Mouse (Mus musculus): ENCODE measurements around the gene Atf1.

The Atf1 gene

DNA sequence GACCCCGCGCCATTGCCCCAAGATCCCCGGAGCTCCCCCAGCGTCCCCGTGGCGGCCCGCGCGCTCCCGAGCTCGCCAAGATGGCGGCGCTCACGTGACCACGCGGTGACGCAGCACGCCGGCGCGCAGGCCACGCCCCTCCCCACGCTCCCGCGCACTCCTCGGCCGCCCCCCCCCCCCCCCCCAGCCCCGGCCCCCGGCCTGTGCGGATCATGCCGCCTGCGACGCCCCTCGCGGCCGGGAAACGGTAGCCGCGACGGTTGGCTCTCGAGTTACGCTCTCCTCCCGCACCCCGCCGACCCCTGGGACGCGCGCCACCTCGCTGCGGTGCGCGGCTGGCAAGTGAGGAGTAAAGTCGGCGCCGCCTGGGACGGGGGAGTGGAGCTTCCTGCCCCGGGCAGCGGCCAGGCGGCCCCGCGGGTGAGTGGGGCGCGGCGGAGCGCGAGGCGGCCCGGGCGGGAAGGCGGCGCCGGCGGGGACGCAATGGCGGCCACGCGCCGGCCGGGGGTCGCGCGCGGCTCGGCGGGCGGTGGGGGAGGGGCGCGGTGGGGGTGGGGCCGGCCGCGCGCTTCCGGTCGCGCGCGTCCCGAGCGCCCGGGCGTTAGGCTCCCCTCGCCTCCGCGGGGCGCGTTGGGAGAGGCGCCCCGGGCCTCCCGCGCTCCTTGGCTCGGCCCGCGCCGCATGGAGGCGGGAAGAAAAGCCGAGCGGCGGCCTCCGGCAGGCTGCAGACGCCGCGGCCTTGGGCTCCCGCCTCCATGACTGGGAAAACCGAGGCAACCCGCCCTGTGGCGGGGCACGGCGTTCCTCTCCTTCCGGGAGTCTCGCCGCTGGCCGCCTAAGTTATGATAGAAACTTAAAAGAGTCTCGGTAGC lies at the start of gene Atf1:
Gene Atf1 (plus strand): TSS at position 157 of the 872 bp plus-strand sequence.
- in situ Hi-C loops (cut with MboI; ENCODE audit: low sequenced_read_pairs), result no loop called here

DNA sequence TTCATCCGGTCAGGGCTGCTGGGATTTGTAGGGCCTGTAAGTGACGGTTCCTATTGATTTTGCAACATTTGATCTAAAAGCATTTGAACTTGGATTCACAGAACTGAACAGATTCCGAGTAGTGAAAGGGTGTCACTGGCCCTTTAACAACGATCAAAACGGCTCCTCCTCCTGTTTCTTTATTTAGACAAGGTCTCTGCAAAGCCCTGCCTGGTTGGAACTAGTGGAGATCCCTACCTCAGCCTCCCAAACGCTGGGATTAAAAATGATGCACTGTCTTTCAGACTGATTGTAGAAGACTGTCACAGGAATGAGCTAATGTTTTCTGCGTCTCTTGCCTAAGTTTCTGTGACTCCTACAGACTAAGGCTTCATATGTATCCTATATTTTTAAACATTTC lies 49.1 kb upstream of the Atf1 start:
- in situ Hi-C loops (cut with MboI; ENCODE audit: low sequenced_read_pairs), result no loop called here

DNA sequence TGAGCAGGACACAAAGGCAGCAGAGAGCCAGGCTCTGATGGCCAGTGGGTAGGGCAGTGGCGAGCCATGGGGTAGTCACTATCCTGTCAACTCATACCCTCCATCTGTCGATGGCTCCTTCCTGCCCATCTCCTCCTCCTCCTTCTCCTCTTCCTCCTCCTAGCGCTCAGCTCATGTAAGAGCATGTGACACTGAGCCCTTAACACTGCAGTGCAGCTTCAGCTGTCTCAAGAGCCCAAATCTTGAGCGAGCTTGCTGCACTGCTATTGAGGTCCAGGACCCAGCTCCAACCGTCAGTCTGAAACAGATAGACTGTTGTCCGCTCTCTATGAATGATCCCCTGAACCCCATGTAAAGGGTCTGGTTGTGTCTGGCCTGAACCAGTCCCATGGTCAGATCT lies 47.9 kb upstream of the Atf1 start:
- in situ Hi-C loops (cut with MboI; ENCODE audit: low sequenced_read_pairs), result no loop called here

DNA sequence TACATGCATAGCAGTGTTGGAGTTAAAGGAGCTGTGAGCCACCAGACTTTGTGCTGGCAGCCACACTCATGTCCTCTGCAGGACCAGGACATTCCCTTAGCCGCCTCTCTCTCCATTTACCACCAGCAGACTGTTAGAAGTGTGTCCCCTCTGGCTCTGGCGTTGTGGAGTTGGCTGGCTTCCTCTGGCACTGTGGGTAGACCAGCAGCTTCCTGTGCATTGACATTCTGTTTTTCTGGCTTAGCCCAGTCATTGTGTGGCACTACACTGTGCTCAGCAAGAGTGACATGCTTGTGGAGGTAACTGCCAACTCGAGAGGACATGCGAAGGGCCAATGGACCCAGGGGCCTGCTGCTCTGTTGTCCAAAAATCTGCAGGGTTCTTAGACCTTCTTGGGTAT lies 47.4 kb upstream of the Atf1 start:
- in situ Hi-C loops (cut with MboI; ENCODE audit: low sequenced_read_pairs), result no loop called here

DNA sequence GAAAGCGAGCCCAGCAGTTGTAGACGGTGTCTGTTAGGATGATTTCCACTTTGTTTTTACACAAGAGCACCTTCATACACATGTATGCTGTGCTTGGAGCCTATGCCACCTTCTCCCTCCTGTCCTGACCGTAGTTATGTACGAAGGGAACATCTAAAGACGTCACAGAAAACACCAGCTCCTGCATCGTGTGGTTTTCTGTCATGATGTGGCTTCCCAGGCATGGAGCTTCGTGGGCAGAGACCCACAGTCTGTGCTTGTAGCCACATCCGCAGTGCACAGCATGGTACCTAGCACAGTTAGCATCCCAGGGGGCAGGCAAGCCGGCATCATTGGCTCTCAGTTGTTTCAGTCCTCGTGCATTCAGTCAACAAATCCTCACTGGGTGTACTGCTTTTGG lies 45.8 kb upstream of the Atf1 start:
- in situ Hi-C loops (cut with MboI; ENCODE audit: low sequenced_read_pairs), result no loop called here

DNA sequence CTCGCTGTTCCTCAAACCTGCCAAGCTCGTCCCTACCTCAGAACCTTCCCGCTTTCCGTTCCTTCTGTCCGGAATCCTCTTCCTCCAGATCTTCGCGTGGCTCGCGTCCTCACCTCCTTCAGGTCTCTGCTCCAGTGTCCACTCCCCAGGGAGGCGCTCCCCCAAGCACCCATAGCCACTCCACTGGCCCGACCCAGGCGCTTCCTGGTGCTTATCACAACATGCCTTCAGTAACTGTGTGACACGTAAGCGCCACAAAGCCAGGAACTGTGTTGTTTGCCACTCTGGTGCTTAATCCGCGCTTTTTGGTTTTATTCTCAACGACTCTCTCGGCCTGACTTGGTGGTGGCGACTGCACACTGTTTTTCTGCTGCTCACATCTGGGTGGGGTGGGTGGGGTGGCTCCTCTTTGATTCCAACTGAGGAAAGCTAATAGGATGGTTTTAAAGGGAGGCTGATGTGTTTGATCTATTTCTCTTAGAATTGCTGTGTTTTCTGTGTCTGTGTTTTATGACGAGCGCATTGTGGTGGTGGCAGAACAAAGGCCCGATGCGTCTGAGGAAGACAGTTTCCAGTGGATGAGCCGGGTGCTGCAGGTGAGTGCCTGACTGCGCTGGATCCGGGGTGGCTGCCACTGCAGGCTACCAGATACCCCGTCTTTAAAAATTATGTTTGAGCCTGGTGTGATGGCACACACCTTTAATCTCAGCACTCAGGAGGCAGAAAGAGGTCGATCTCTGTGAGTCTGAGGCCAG lies 44.9 kb upstream of the Atf1 start:
- in situ Hi-C loops (cut with MboI; ENCODE audit: low sequenced_read_pairs), result no loop called here

DNA sequence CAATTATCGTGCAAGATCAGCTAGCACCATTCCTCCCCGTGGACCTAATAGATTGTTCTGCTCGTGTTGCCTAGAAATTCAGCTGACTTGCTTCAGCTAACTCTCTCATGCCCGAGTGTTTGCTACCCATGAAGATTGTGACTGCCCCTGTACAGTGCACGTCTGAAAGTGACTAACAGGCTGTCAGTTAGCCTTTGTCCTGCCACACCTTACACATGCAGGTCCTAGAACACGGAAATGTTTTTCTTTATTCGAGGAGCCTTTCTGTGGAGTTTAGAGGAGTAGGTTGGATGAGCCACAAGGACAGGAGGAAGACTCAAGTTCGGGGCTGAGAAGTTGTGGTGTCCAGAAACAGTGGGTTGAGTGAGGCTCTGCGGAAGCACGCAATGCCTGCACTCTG lies 44.1 kb upstream of the Atf1 start:
- in situ Hi-C loops (cut with MboI; ENCODE audit: low sequenced_read_pairs), result no loop called here

DNA sequence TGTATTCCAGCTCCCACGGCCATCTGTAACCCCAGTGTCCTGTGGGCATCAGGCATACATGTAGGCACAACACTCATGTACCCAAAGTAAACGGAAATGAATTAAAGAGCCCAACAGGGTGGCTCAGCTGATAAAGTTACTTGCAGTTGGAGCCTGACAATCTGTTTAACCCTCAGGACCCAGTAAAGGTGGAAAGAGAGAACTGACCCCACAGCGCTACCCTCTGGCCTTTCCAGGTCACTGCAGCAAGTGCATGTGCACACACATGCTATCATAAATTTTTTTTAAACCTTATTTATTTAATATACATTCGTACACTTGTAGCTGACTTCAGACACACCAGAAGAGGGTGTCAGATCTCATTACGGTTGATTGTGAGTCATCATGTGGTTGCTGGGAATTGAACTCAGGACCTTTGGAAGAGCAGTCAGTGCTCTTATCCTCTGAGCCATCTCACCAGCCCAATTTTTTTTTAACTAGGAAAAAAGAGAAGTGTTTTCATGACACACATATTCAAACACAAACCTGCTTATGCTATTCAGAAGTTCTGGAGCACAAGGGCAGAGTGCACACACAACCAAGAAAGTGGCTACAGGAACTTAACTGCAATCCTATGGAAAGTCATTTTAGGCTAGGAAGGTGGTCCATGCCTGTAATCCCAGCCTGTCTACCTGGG lies 42.7 kb upstream of the Atf1 start:
- in situ Hi-C loops (cut with MboI; ENCODE audit: low sequenced_read_pairs), result no loop called here

DNA sequence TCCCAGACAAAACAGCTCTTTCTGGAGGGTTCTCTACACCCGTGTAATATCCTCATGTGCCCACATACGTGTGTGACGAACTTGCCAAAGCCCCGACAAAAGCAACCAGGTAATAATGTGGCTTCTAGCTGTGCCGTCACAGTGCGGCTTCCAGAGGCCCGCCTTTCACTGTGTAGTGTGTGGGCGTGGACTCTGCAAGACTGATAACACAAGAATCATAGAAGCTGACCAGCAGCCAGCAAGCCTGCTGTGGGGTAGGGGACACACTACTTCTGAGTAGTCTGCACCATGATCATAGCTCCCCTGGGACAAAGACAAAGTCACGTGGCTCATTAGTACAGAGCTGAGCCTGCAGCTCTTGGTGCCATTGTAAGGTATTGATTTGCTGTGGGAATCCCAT lies 41.4 kb upstream of the Atf1 start:
- in situ Hi-C loops (cut with MboI; ENCODE audit: low sequenced_read_pairs), result no loop called here

DNA sequence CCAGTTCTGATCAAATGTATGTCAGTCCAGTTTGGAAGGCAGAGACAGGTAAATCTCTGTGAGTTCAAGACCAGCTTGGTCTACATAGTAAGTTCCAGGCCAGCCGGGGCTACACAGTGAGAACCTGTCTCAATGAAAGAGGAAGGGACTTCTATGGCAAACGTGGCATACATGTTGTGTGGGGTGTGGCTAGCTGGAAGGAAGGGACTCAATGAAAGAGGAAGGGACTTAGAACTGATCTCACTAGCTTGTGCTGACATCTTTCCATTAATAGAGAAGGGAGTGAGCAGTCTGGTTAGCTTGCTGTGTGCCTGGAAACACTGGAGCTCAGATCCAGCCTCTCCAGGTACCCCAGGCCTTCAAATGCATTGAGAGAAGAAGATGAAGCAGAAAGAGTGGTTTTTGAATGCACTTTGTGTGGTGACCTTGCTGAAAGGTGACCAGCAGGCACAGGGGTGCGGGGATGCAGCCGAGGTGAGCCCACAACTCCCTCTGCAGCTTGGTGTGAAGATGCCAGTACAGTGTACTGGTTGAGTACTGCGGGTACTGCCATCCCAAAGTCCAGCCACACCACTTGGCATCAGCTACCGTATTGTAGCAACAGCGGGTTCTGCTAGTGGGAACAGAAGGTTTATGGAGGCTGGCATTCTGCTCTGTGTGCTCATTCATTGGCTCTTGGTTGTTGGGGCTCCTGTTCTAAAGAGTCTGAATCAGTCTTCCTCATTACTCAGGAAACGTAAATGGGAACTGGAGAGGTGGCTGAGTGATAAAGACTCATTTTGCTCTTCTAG lies 40.5 kb upstream of the Atf1 start:
- in situ Hi-C loops (cut with MboI; ENCODE audit: low sequenced_read_pairs), result no loop called here

DNA sequence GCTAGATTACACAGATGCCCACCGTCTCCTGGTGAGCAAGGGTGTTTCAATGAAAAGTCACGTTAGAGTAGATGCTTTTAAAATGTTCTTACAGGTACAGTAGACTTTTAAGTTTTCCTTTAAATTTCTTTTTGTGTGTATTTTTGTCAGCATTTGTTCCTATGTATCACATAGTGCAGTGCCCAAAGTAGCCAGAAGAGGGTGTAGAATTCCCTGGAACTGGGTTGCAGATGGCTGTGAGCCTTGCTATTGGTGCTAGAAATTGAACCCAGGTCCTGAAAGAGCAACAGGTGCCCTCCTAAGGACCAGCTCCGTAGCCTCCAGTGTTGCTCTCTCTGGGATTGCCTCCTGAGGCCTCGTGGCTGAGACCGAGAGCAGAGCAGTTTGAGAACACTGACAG lies 39.1 kb upstream of the Atf1 start:
- in situ Hi-C loops (cut with MboI; ENCODE audit: low sequenced_read_pairs), result no loop called here

DNA sequence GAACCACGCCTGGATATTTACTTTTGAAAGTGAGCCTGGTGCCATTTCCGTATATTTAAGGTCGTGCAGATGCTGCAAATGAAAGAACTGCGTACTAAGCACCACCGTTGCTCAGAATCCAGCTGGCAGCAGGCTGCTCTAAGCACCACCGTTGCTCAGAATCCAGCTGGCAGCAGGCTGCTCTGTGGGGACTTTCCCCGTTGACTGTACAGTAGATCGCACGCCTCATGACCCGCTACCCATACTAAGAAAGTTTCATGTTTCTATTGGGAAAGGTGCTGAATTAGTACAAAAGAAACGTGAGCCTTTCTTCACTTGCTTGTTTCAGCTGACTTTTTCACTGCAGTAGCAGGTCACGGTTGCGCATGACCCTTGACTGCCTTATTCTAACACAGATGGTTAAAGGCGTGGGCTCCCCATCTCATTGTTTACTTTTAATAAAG lies 38.6 kb upstream of the Atf1 start:
- in situ Hi-C loops (cut with MboI; ENCODE audit: low sequenced_read_pairs), result no loop called here

DNA sequence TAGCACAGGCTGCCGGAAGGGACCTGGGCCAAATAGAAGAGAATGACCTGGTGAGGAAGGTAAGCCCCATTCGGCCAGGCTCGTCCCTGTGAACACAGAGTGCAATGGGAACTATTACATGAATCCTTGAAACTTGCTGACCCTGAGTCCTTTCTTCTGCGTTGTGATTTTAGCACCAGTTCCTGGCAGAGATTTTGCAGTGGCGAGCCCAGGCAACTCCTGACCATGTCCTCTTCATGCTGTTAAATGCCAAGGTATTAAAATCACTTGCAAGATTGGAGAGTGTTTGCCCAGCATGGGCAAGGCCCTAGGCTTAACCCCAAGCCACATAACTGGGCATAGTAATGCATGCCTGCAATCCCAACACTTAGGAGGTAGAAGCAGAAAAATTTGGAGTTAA lies 37.5 kb upstream of the Atf1 start:
- in situ Hi-C loops (cut with MboI; ENCODE audit: low sequenced_read_pairs), result no loop called here

DNA sequence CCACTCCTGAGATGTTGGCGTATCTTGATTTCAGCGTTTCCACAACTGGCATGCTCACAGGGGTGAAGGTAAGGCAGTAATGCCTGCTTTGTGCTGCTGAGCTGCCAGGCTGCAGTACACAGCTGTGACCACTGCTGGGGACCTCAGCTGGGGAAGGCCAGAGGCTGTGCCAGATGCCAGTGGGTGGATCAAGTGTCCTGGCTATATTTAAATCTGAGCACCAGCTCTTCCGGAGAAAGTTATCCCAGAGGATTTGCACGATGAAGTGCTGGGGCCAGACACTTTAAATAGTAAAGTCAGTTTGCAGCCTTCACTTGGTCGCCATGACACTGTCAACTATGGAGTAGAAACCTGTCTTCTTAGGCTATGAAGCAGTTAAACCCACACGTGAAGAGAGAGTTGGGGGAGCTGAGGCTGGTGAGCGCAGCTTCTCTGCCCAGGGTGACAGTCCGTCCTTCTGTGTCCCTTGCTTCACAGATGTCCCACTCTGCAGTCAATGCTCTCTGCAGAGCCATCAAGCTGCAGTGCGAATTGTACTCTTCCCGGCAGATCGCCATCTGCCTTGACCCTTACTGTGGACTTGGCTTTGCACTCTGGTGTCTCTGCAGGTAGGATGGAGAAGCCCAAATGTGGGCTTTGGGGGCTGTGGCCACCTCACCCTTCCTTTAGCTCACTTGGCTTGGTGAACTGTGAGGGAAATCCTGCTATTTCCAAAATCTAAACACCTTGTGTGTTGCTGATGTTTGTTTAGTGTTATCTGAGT lies 28.5 kb upstream of the Atf1 start:
- in situ Hi-C loops (cut with MboI; ENCODE audit: low sequenced_read_pairs), result no loop called here

DNA sequence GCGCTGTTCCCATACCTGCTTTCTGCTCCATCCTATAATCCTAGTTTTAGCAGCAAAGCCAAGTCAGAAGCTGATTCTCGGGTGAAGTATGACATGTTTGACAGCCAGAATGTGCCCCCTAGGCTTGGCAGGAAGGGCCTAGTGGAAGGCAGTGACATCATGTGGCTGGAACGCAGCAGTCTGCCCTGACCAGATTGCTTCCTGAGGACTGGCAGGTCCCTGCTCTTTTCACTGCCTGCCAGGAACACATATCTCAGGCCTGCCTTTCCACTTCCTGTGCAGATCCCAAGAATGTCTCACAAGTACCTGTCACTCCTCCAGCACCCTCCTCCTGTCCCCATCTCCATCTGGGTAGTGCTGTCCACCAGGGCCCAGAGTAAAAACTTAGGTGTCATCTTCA lies 27.8 kb upstream of the Atf1 start:
- in situ Hi-C loops (cut with MboI; ENCODE audit: low sequenced_read_pairs), result no loop called here

DNA sequence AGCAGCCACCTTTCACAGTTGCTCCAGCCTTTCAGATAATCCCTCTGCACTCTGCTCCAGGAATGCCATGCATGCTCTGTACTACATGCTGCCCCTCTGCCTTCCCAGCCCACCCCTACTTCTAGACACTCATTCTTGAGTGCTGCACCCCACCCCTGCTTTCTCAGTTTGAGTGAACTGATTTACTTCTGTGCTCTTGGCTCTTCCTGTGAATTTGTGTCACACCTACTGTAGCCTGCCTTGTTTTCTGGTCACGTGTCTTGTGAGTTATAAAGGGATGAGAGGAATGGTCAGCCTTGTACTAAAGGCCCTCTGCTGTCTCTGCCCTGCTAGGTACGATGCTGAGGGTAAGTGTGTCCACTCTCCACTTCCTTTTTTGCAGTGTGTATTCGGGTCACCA lies 25.8 kb upstream of the Atf1 start:
- in situ Hi-C loops (cut with MboI; ENCODE audit: low sequenced_read_pairs), result no loop called here

DNA sequence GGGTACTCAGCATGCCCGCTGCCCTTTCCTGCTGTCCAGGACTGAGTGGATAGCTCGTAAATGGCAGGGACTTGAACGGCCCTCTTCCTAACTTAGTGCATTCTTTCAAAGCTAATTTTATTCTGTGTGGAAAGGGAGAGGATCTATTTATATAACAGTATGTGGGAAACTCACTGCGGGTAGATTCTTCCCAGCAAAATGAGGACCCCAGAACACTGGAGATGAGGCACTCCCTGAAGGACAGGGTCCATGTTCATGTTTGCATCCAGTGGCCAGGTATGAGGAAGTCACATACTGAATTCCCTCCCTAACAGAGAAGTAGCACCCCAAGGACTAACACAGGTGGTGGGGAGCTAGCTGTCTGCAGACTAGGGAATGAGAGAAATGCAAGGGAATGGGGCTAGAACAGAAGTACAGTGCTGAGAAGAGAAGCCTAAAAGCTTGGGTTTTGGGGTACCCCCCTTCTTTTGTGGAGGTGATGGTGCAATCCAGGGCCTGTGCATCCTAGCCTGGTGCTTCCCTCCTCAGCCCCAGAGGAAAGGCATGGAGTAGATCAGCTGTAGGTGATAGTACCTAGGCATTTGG lies 25.1 kb upstream of the Atf1 start:
- in situ Hi-C loops (cut with MboI; ENCODE audit: low sequenced_read_pairs), result no loop called here

DNA sequence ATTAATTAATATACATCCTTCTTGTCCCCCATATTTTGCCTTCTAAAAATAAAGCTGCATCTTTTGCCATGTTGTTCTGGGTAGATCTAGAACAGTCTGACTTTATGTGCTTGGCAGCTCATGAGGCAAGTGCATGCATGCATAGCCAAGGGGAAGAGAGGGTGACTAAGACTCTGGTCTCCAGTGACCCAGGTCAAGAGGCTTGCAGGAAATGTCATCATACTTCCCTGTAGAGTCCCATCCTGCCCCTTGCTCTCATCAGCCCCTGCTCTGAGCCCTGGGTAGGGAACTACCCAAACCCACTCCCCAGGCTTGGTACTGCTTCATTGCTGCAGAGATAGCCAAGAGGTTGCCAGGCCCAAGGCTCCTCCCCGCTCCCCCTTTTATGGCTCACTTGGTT lies 23.0 kb upstream of the Atf1 start:
- in situ Hi-C loops (cut with MboI; ENCODE audit: low sequenced_read_pairs), result no loop called here

DNA sequence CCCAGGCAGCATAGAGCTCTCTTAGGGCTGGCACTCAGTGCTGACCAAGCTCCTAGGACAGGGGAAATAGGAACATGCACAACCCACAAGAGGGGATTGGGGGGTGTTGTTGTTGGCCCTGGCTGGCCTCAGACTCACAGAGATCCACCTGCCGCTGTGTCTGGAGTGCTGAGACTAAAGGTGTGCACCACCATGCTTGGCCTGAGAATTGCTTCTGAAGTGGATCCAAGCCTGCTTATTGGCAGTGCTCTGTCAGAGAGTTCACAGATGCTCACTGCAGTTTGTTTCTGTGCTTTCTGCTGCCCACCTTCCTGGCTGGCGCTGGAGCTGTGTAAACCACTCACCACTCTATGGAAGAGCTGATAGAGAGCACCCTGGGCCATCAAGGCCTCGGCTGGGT lies 17.6 kb upstream of the Atf1 start:
- in situ Hi-C loops (cut with MboI; ENCODE audit: low sequenced_read_pairs), result no loop called here

DNA sequence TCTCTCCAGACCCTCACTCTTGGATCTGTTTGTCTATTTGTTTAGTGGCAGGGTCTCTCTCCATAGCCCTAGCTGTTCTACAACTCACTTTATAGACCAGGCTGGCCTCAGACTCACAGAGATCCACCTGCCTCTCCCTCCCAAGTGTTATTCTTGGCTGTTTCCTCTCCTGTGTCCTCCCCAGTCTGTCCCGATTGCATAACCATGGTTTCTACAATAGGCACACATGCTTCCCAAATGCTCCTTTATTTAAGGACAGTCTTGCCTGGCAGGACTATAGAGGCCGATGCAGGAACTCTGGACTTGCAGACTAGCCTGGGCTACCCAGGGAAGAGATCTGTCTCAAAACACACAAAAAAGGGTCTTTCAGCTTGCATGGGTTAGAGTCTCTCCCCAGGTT lies 14.3 kb upstream of the Atf1 start:
- in situ Hi-C loops (cut with MboI; ENCODE audit: low sequenced_read_pairs), result no loop called here
